Mouse (Mus musculus): Measurements from ENCODE around the gene Vps25. TPM values are rescaled to one million over a fixed set of nuclear protein-coding genes. Genes with fewer than 3 reads are reported as not detected.

Vps25 gene
- polyA plus RNA-seq, 1 experiment from 2014 or later: 98.8 TPM

DNA sequence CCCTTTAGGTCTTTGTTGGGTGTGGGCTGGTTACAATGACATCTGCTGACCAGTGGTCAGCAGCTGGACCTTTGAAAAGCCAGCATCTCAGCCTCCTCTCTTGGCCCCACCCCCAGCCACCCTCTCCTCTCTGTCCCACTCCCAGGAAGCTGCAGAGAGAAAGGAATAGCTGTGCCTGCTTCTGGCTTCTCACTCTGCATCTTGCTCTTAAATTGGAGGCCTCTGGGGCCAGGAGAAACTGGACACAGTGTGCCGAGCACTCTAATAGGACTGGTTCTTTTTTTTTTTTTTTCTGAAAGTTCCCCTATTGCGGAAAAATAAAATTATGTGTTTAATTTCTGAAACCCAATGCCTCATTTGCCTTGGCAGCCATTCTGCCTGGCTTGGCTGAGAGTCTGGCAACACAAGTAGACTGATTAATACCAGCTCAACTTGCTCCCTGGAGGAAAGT lies 23.4 kb upstream of the Vps25 start:
- Histone ChIP-seq H3K4me1 (peaks cover 39% of the 10 kb centered on the region), H3K4me3 (no peak overlapping the region), H3K27ac (replicated peaks) (peak overlapping the region; percentile 95), H3K4me2 (peak overlapping the region; percentile 58; the same call in 1 of the 2 replicates), H3K27me3 (replicated peaks) (peaks cover 8% of the 10 kb centered on the region; the same call in 1 of the 2 replicates), H3K36me3 (no peaks in the 10 kb centered on the region), H3K9ac (no peak overlapping the region), H3K9me3 (no peaks in the 10 kb centered on the region)
- 18% methylated on average over 2 of the region's 2 CpGs for WGBS
- no peak for ATAC-seq (ENCODE audit: extremely low read depth, insufficient number of reproducible peaks, low FRiP score, low TSS enrichment)

DNA sequence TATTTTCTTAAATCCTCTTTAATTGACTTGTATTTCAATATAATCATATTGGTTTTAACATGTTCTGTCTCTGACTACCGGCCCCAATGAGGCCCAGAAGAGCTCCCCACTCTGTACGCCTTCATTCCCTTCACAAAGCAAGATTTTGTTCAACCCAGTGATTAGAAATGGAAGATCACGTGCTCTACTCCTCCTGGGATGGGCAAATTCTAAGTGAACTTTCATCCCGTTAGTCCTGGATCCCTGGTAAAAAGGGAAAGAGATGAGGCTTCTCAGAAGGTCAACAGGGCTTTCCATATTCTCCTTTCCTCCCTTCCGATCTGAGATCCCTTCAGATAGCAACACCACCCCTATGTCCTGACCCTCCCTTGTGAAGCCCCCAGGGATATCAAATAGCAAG lies 23.0 kb upstream of the Vps25 start:
- Histone ChIP-seq H3K36me3 (no peaks in the 10 kb centered on the region), H3K4me1 (peaks cover 35% of the 10 kb centered on the region), H3K9me3 (no peaks in the 10 kb centered on the region), H3K4me2 (peak overlapping the region; percentile 58), H3K27me3 (replicated peaks) (peaks cover 8% of the 10 kb centered on the region; the same call in 1 of the 2 replicates), H3K9ac (peak overlapping the region; percentile 71; the same call in 1 of the 2 replicates), H3K27ac (replicated peaks) (peak overlapping the region; percentile 95), H3K4me3 (no peak overlapping the region)
- no peak for ATAC-seq (ENCODE audit: extremely low read depth, insufficient number of reproducible peaks, low FRiP score, low TSS enrichment)
- 28% methylated on average over 5 of the region's 5 CpGs for WGBS

GRCm38 (mm10) chr11:101230991-101231871 lies 22.3 kb upstream of the Vps25 start:
- Histone ChIP-seq H3K27me3 (replicated peaks) (peaks cover 8% of the 10 kb centered on the region; the same call in 1 of the 2 replicates), H3K9ac (peak overlapping the region; percentile 71), H3K4me1 (peaks cover 34% of the 10 kb centered on the region), H3K4me3 (peak overlapping the region; percentile 27), H3K4me2 (peak overlapping the region; percentile 58), H3K36me3 (no peaks in the 10 kb centered on the region), H3K27ac (replicated peaks) (peak overlapping the region; percentile 95), H3K9me3 (no peaks in the 10 kb centered on the region)
- 9% methylated on average over 18 of the region's 18 CpGs for WGBS
- no peak for ATAC-seq (ENCODE audit: extremely low read depth, insufficient number of reproducible peaks, low FRiP score, low TSS enrichment)

DNA sequence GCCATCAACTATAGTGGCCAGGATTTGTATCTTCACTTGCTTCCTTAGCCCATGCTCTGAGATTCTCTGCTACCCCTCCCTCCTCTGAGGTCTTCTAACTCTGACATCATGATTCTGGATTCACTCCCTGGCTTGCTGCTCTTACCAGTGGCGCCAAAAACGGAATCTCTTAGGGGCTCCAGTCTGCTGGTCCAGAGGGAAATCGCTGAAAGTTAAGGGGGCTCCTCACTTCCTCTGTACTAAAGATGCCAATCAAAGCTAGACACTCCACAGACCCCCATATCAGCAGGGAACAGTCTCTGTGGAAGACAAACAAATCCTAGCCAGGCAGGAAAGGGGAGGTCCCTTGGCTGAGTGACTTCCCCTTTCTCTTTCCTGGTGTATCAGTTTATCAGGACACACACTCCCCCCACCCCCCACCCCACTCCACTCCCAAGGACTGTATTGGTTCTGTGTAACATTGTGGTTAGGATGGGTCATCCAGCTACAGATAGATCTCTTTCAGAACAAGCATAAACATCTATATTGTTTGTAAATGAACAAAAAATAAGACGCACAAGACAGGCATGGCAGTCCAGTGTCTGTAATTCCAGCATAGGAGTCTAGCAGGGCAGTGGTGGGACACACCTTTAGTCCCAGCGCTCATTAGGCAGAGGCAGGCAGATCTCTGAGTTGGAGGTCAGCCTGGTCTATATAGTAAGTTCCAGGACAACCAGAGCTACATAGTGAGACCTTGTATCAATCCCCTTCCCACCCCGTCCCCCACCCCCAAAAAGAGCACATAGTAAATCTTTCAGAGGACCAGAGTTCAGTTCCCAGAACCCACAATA lies 21.3 kb upstream of the Vps25 start:
- Histone ChIP-seq H3K4me1 (peaks cover 31% of the 10 kb centered on the region), H3K4me3 (peak overlapping the region; percentile 27), H3K27ac (replicated peaks) (peak overlapping the region; percentile 95), H3K9ac (peak overlapping the region; percentile 71), H3K4me2 (peak overlapping the region; percentile 58), H3K9me3 (no peaks in the 10 kb centered on the region), H3K36me3 (no peaks in the 10 kb centered on the region), H3K27me3 (replicated peaks) (peaks cover 8% of the 10 kb centered on the region; the same call in 1 of the 2 replicates)
- peak; percentile 59 for ATAC-seq (ENCODE audit: extremely low read depth, insufficient number of reproducible peaks, low FRiP score, low TSS enrichment)
- WGBS: 42% methylated on average over 6 of the region's 6 CpGs

- H3K4me3 ChIP-seq: no peak overlapping the region
- no peak overlapping the region for H3K4me2 ChIP-seq
- no peaks in the 10 kb centered on the region for H3K9me3 ChIP-seq
- peaks cover 40% of the 10 kb centered on the region for H3K4me1 ChIP-seq
- no peak for ATAC-seq (ENCODE audit: extremely low read depth, insufficient number of reproducible peaks, low FRiP score, low TSS enrichment)
- no peak overlapping the region for H3K9ac ChIP-seq
- H3K36me3 ChIP-seq: no peaks in the 10 kb centered on the region
- WGBS: 66% methylated on average over 1 of the region's 1 CpGs
- H3K27ac ChIP-seq (replicated peaks): no peak overlapping the region
- 0 out of 2 replicates have a peak, but pooled peaks cover 8% of the 10 kb centered on the region for H3K27me3 ChIP-seq (replicated peaks)
Measured at GRCm38 (mm10) chr11:101233240-101233639, 20.3 kb upstream of the Vps25 start.

GRCm38 (mm10) chr11:101234124-101234523 lies 19.4 kb upstream of the Vps25 start:
- 0 out of 2 replicates have a peak, but pooled peaks cover 7% of the 10 kb centered on the region for H3K27me3 ChIP-seq (replicated peaks)
- H3K4me2 ChIP-seq: no peak overlapping the region
- H3K4me3 ChIP-seq: no peak overlapping the region
- no peaks in the 10 kb centered on the region for H3K9me3 ChIP-seq
- no peak overlapping the region for H3K27ac ChIP-seq (replicated peaks)
- no peak overlapping the region for H3K9ac ChIP-seq
- peaks cover 40% of the 10 kb centered on the region for H3K4me1 ChIP-seq
- no peak for ATAC-seq (ENCODE audit: extremely low read depth, insufficient number of reproducible peaks, low FRiP score, low TSS enrichment)
- no peaks in the 10 kb centered on the region for H3K36me3 ChIP-seq

DNA sequence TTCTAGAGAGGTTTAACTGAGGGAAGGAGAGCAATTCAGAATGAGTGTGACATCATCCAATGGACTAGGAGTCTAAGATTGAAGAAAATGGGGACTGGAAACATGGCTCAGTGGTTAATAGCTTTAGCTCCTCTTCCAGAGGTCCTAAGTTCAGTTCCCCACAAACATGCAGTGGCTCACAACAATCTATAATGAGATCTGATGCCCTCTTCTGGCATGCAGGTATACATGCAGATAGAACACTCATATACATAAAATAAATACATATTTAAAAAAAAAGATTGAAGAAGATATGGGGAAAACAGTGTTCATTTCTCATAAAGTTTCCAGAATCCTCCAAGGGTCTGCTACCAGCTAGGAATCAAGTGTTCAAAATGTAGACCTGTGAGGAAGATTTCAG lies 18.1 kb upstream of the Vps25 start:
- H3K27ac ChIP-seq (replicated peaks): no peak overlapping the region
- no peak for ATAC-seq (ENCODE audit: extremely low read depth, insufficient number of reproducible peaks, low FRiP score, low TSS enrichment)

DNA sequence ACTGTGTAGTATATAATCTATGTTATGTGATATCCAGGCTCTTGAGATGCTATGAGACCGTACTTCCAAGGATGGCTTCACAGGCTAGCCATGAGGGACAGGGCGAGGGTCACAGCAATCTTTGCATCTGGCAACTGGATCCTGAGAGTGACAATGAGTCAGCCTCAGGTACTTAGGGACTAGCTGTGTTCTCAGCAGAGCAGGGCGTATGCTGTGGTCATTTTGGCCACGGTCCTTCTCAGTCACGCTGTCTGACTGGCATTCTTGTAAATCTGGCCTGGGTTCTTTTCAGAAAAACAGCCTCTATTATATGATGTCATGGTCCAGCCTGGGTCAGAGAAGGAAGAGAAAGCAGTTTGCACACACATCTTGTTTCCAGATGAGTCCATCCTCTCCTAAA lies 16.7 kb upstream of the Vps25 start:
- ATAC-seq (ENCODE audit: extremely low read depth, insufficient number of reproducible peaks, low FRiP score, low TSS enrichment): no peak
- WGBS: 88% methylated on average over 5 of the region's 5 CpGs
- no peaks in the 10 kb centered on the region for H3K9me3 ChIP-seq
- H3K4me3 ChIP-seq: no peak overlapping the region
- peak overlapping the region; percentile 88; the same call in 1 of the 2 replicates for H3K27ac ChIP-seq (replicated peaks)
- H3K9ac ChIP-seq: no peak overlapping the region
- peaks cover 14% of the 10 kb centered on the region for H3K4me1 ChIP-seq
- H3K36me3 ChIP-seq: no peaks in the 10 kb centered on the region
- H3K27me3 ChIP-seq (replicated peaks): no peaks in the 10 kb centered on the region
- no peak overlapping the region for H3K4me2 ChIP-seq

More for the DNA sequence above, 18.1 kb upstream of the Vps25 start:
- Histone ChIP-seq H3K27me3 (replicated peaks) (0 out of 2 replicates have a peak, but pooled peaks cover 2% of the 10 kb centered on the region), H3K4me3 (no peak overlapping the region), H3K4me2 (no peak overlapping the region), H3K36me3 (no peaks in the 10 kb centered on the region), H3K4me1 (peaks cover 27% of the 10 kb centered on the region), H3K9ac (no peak overlapping the region), H3K9me3 (no peaks in the 10 kb centered on the region)

GRCm38 (mm10) chr11:101238071-101238647 lies 15.3 kb upstream of the Vps25 start:
- H3K9ac ChIP-seq: no peak overlapping the region
- H3K4me1 ChIP-seq: peaks cover 10% of the 10 kb centered on the region
- H3K4me3 ChIP-seq: no peak overlapping the region
- H3K27ac ChIP-seq (replicated peaks): peak overlapping the region; percentile 88
- ATAC-seq (ENCODE audit: extremely low read depth, insufficient number of reproducible peaks, low FRiP score, low TSS enrichment): no peak
- no peaks in the 10 kb centered on the region for H3K36me3 ChIP-seq
- no peaks in the 10 kb centered on the region for H3K9me3 ChIP-seq
- peak overlapping the region; percentile 14; the same call in 1 of the 2 replicates for H3K4me2 ChIP-seq
- peaks cover under 1% of the 10 kb centered on the region; the same call in 1 of the 2 replicates for H3K27me3 ChIP-seq (replicated peaks)
- WGBS: 30% methylated on average over 5 of the region's 5 CpGs

GRCm38 (mm10) chr11:101245071-101245470 lies 8.4 kb upstream of the Vps25 start:
- H3K4me1 ChIP-seq: peaks cover 26% of the 10 kb centered on the region
- H3K4me3 ChIP-seq: peak overlapping the region; percentile 79
- WGBS: 41% methylated on average over 4 of the region's 4 CpGs
- H3K4me2 ChIP-seq: peak overlapping the region; percentile 92
- ATAC-seq (ENCODE audit: extremely low read depth, insufficient number of reproducible peaks, low FRiP score, low TSS enrichment): no peak
- H3K27me3 ChIP-seq (replicated peaks): peaks cover 58% of the 10 kb centered on the region
- H3K9ac ChIP-seq: peak overlapping the region; percentile 91; the same call in 1 of the 2 replicates
- H3K36me3 ChIP-seq: no peaks in the 10 kb centered on the region
- H3K27ac ChIP-seq (replicated peaks): peak overlapping the region; percentile 94
- no peaks in the 10 kb centered on the region for H3K9me3 ChIP-seq

Data from heart, embryonic 13.5 days (tissue).